Mouse (Mus musculus) small intestine, adult 2 months (tissue): ENCODE results near the gene Pdlim5.

Experiments used
- CTCF ChIP-seq: fragments of 200-500 bp; IDR thresholded peaks from 2 replicates; pipeline ENCODE4 v1.5.1; 2012; ENCODE audit warnings: low read depth, mild to moderate bottlenecking, control low read depth, inconsistent platforms, low read length, moderate library complexity, mixed read lengths; ENCODE audit not compliant: insufficient replicate concordance, insufficient read length; ENCODE audit errors: extremely low read depth
- POLR2A ChIP-seq: fragments of 200-500 bp; IDR thresholded peaks from 2 replicates; pipeline ENCODE4 v1.6.1; 2012; ENCODE audit warnings: low read depth, mild to moderate bottlenecking, control low read depth, inconsistent platforms, low read length, moderate library complexity

GRCm38 (mm10) chr3:142436824-142437223 lies 41.3 kb upstream of the Pdlim5 start:
- TF ChIP-seq POLR2A (no peak), CTCF (no peak)
